Mouse (Mus musculus): ENCODE results near the gene Fgfr2. TPM values are rescaled to one million over a fixed set of nuclear protein-coding genes. Genes with fewer than 3 reads are reported as not detected.

Fgfr2 gene
- polyA plus RNA-seq, 1 experiment from 2014 or later: 93.6 TPM

DNA sequence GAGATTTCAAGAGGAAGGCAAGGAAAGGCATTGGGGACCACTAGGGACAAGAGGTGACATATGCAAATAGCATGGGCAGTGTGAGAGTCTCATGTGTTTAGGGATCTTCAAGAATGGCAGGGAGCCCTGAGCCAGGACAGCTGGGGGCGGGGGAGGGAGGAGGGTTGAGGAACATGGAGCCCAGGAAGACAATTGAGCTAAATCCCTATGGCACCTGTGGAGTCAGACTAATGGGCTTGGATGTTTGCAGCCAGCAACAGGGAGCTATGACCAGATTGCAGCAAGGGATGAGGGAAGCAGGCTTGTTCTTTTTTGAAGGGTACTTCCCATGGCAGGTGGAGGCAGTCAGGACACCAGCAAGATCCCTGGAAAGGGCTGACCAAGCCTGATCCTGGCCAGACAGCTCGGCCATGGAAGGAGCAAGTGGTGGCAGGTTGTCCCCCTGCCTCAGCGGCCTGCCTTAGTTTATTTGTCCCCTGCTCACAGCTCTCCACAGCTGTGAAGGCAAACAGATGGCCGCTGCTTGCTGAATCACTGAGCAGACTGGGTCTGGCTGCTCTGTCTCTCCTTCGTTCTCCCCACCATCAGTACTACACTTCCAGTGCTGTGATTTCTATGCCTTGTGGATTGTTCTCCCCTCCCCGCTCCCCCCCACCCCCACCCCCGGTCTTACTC lies 737.6 kb downstream of the Fgfr2 start:
- no peak for DNase-seq (ENCODE audit: low spot score)
- Histone ChIP-seq H3K4me3 (ENCODE audit: low read depth, low read length) (no peak overlapping the region), H3K27ac (ENCODE audit: low read depth, low read length) (0 out of 2 replicates have a peak overlapping the region, but pooled peaks have one; percentile 12), H3K27me3 (ENCODE audit: control insufficient read depth, insufficient read depth, low read length) (no peaks in the 10 kb centered on the region), H3K36me3 (ENCODE audit: control insufficient read depth, insufficient read depth, low read length) (no peaks in the 10 kb centered on the region), H3K9ac (ENCODE audit: low read length) (no peak overlapping the region; the same call in 1 of the 2 replicates), H3K4me2 (ENCODE audit: low read depth, low read length, severe bottlenecking) (no peak overlapping the region), H3K9me3 (ENCODE audit: control insufficient read depth, low read length) (no peaks in the 10 kb centered on the region), H3K4me1 (replicated peaks; ENCODE audit: control insufficient read depth, insufficient read depth, low read length) (peaks cover 12% of the 10 kb centered on the region)
- WGBS: 27% methylated on average over 7 of the region's 7 CpGs
- peak; percentile 51; the same call in 1 of the 2 replicates for ATAC-seq (replicated peaks; ENCODE audit: low FRiP score)

DNA sequence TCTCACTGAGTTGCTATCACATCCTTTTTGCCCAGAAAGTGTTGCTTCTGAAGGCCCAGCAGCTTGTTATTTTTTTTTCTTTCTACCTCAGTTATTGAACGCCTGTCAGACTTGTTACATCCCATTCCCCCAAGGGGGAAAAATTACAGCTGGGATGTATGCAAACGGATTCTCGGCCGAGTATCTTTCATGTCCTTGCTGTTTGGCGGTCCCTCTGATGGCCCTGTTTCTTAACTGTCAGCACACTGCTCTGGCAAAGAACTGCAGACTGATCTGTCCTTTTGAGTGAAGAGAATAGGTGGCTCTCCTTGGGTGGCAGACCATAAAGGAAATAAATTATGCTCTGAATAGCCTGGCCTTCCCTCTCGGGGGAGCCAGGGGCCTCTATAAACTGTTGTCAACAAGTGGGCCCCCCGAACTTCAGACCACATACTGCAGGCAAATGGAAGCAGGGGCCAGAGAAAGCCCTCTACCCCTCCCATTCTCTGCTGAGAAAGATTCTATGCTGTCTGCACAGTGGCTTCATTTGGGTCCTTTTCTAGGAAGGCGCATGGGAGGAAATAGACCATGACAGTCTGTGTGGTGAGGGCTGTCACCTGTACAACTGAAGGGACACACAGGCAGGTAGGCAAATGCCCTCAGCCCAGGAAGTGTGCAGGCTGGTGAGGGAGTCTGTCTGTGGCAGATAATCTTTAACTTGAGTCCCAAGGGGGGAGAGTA lies 738.3 kb downstream of the Fgfr2 start:
- DNase-seq (ENCODE audit: low spot score) (no peak), ATAC-seq (replicated peaks; ENCODE audit: low FRiP score) (peak; percentile 51; the same call in 1 of the 2 replicates)

DNA sequence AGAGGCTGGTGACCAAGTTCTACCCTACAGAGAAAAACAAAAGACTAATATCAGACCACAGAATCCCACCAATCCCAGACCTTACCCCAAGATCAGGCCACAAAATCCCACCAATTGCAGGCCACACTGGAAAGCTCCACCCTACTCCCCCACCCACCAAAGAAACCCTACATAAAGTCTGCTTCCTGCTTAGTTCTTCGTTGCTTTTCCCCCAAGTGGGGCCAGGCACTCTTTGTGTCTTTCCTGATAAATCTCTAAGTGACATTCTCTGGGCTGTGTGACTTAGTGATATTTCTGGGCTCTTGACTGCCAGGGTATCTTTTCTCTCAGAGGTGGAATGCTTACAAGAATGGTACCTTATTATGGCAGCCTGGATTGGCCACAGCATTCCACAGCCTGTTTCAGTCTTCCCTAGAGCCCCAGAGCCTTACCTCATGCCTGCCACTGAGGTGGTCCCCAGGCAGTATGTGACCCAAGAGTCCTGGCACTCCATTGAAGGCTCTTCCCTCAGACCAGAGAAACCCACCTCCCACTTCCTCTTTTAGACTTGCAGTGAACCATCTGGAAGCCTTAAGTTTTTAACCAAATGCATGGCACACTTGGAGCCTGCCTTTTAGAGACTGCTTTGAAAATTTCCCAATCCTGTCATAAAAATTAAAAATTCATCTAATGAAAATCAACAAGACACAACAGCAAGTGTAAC lies 742.4 kb downstream of the Fgfr2 start:
- H3K36me3 ChIP-seq (ENCODE audit: control insufficient read depth, insufficient read depth, low read length): no peaks in the 10 kb centered on the region
- 70% methylated on average over 1 of the region's 1 CpGs for WGBS
- no peak for DNase-seq (ENCODE audit: low spot score)
- no peak overlapping the region for H3K27ac ChIP-seq (ENCODE audit: low read depth, low read length)
- H3K4me3 ChIP-seq (ENCODE audit: low read depth, low read length): no peak overlapping the region
- no peak overlapping the region for H3K9ac ChIP-seq (ENCODE audit: low read length)
- H3K4me2 ChIP-seq (ENCODE audit: low read depth, low read length, severe bottlenecking): no peak overlapping the region
- no peaks in the 10 kb centered on the region for H3K9me3 ChIP-seq (ENCODE audit: control insufficient read depth, low read length)
- H3K4me1 ChIP-seq (replicated peaks; ENCODE audit: control insufficient read depth, insufficient read depth, low read length): peaks cover 10% of the 10 kb centered on the region
- ATAC-seq (replicated peaks; ENCODE audit: low FRiP score): no peak
- no peaks in the 10 kb centered on the region for H3K27me3 ChIP-seq (ENCODE audit: control insufficient read depth, insufficient read depth, low read length)

More for the DNA sequence above, 738.3 kb downstream of the Fgfr2 start:
- H3K9ac ChIP-seq (ENCODE audit: low read length): peak overlapping the region; percentile 23; the same call in 1 of the 2 replicates
- no peak overlapping the region for H3K4me3 ChIP-seq (ENCODE audit: low read depth, low read length)
- H3K9me3 ChIP-seq (ENCODE audit: control insufficient read depth, low read length): no peaks in the 10 kb centered on the region
- 23% methylated on average over 8 of the region's 8 CpGs for WGBS
- no peaks in the 10 kb centered on the region for H3K36me3 ChIP-seq (ENCODE audit: control insufficient read depth, insufficient read depth, low read length)
- H3K27me3 ChIP-seq (ENCODE audit: control insufficient read depth, insufficient read depth, low read length): no peaks in the 10 kb centered on the region
- H3K4me2 ChIP-seq (ENCODE audit: low read depth, low read length, severe bottlenecking): no peak overlapping the region
- peaks cover 12% of the 10 kb centered on the region for H3K4me1 ChIP-seq (replicated peaks; ENCODE audit: control insufficient read depth, insufficient read depth, low read length)
- 0 out of 2 replicates have a peak overlapping the region, but pooled peaks have one; percentile 12 for H3K27ac ChIP-seq (ENCODE audit: low read depth, low read length)

DNA sequence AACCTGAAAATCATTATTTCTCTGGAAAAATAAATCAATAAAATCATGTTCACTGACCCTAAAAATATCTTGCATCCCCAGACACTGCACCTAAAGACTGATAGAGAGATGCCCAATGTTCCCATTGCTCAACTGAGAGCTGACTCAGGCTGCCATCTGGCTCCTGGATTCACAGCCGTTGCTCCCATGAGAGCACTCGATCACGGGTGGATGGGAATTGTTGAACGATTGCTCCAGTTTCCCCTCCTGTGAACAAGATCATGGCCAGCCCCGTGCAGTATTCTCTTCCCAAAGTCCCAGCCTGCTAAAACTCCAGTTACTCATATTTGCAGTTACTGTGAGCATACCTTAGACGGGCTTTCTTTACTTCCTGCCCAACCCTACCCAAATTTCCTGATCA lies 745.2 kb downstream of the Fgfr2 start:
- DNase-seq (ENCODE audit: low spot score) (no peak), ATAC-seq (replicated peaks; ENCODE audit: low FRiP score) (no peak)
- H3K27ac ChIP-seq (ENCODE audit: low read depth, low read length): no peak overlapping the region
- H3K9ac ChIP-seq (ENCODE audit: low read length): no peak overlapping the region
- no peaks in the 10 kb centered on the region for H3K4me1 ChIP-seq (replicated peaks; ENCODE audit: control insufficient read depth, insufficient read depth, low read length)
- H3K27me3 ChIP-seq (ENCODE audit: control insufficient read depth, insufficient read depth, low read length): no peaks in the 10 kb centered on the region
- no peak overlapping the region for H3K4me2 ChIP-seq (ENCODE audit: low read depth, low read length, severe bottlenecking)
- 87% methylated on average over 6 of the region's 6 CpGs for WGBS
- H3K9me3 ChIP-seq (ENCODE audit: control insufficient read depth, low read length): no peaks in the 10 kb centered on the region
- no peaks in the 10 kb centered on the region for H3K36me3 ChIP-seq (ENCODE audit: control insufficient read depth, insufficient read depth, low read length)
- H3K4me3 ChIP-seq (ENCODE audit: low read depth, low read length): no peak overlapping the region

DNA sequence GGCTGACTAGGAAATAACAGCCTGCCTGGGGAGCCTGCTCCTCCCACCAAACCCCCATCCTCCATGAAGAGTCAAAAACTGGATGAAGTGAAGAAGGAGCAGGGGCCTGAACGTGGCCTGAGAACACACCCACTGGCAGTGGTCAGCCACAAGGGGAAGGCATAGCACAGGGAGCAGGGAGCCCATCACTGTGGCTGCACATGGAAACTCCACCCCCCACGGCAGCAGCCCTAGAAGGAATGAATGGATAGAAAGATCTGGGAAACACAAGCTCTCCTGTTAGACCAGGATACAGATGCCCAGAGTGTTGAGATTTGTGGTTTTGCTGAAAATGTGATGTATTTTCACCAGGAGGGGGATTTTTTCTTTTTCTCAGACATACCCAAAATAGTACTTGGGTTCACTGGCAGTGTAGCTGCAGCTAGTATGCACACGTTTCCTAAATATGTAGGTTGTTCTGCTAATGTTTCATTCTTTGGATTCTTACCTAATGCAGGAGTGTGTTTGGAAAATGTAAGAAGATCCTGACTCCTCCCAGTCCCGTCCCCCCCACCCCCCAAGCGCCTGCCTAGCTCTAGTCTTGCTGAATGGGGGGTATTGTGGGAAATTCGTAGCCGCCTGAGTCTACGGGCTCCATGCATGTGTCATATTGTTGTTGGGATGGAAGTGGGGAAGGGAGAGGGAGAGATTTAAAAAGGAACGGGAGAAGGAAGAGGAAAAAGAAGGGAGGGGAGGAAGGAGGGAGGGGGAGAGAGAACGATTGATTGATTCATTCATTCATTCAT lies 749.4 kb downstream of the Fgfr2 start:
- H3K27me3 ChIP-seq (ENCODE audit: control insufficient read depth, insufficient read depth, low read length): no peaks in the 10 kb centered on the region
- ATAC-seq (replicated peaks; ENCODE audit: low FRiP score): no peak
- H3K4me3 ChIP-seq (ENCODE audit: low read depth, low read length): no peak overlapping the region
- no peaks in the 10 kb centered on the region for H3K9me3 ChIP-seq (ENCODE audit: control insufficient read depth, low read length)
- H3K27ac ChIP-seq (ENCODE audit: low read depth, low read length): no peak overlapping the region
- no peak for DNase-seq (ENCODE audit: low spot score)
- no peaks in the 10 kb centered on the region for H3K36me3 ChIP-seq (ENCODE audit: control insufficient read depth, insufficient read depth, low read length)
- H3K9ac ChIP-seq (ENCODE audit: low read length): no peak overlapping the region
- no peak overlapping the region for H3K4me2 ChIP-seq (ENCODE audit: low read depth, low read length, severe bottlenecking)
- H3K4me1 ChIP-seq (replicated peaks; ENCODE audit: control insufficient read depth, insufficient read depth, low read length): no peaks in the 10 kb centered on the region
- 67% methylated on average over 10 of the region's 10 CpGs for WGBS

DNA sequence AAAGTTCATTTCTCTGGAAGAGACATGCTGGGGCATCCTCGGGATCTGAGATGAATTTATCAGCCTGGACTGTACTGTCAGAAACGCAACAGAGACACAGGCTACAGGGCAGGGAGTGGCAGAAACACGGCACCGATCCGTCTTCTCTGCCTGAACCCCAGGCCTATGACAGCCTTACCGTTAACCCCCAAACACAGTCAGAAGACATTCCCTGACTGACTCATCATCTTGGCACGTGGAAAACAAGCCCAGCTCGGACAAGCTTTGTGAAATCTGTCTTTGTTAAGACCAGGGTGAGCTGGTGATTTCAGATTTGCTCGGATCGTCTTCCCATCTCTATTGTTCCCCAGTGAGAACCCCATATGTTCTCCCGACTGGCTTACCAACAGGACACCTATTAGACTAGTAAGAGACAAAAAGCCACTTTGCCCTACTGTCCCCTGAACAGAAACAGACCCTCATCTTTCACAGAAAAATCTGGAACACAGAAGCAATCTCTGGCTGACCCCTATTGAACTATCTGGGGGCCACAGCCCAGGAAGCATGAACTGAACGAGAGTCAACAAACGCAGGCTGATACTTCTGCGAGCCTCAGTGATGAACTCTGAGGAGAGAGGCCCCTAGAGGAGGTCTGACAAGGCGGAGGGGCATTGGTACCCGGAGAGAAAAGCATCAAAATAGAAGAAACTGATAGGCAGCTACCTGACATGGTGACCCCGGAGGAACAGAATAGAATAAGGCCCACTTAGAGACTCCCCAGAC lies 750.2 kb downstream of the Fgfr2 start:
- no peak overlapping the region for H3K4me2 ChIP-seq (ENCODE audit: low read depth, low read length, severe bottlenecking)
- no peak overlapping the region for H3K4me3 ChIP-seq (ENCODE audit: low read depth, low read length)
- H3K9me3 ChIP-seq (ENCODE audit: control insufficient read depth, low read length): no peaks in the 10 kb centered on the region
- no peaks in the 10 kb centered on the region for H3K27me3 ChIP-seq (ENCODE audit: control insufficient read depth, insufficient read depth, low read length)
- DNase-seq (ENCODE audit: low spot score): no peak
- no peaks in the 10 kb centered on the region for H3K4me1 ChIP-seq (replicated peaks; ENCODE audit: control insufficient read depth, insufficient read depth, low read length)
- ATAC-seq (replicated peaks; ENCODE audit: low FRiP score): no peak
- H3K9ac ChIP-seq (ENCODE audit: low read length): no peak overlapping the region
- 51% methylated on average over 17 of the region's 17 CpGs for WGBS
- no peaks in the 10 kb centered on the region for H3K36me3 ChIP-seq (ENCODE audit: control insufficient read depth, insufficient read depth, low read length)
- no peak overlapping the region for H3K27ac ChIP-seq (ENCODE audit: low read depth, low read length)

DNA sequence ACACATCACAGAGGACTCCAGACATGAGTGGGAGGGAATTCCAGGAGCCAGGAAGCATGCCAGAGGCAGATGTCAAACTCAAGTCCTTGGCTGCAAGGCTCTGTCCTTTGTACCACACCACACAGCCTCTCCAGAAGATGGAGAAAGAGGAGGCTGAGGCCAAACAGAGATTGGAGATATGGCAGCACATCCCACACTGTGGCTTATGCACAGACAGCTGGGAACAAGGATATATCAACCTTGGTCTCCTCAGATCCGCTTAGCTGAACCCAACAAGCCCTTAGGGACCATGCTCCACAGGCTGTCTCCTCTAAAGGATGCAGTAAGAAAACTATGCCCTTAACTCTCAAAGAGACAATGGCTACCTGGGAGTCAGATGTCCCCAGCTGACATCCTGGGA lies 751.3 kb downstream of the Fgfr2 start:
- no peaks in the 10 kb centered on the region for H3K27me3 ChIP-seq (ENCODE audit: control insufficient read depth, insufficient read depth, low read length)
- no peaks in the 10 kb centered on the region for H3K36me3 ChIP-seq (ENCODE audit: control insufficient read depth, insufficient read depth, low read length)
- DNase-seq (ENCODE audit: low spot score) (no peak), ATAC-seq (replicated peaks; ENCODE audit: low FRiP score) (no peak)
- H3K4me1 ChIP-seq (replicated peaks; ENCODE audit: control insufficient read depth, insufficient read depth, low read length): no peaks in the 10 kb centered on the region
- WGBS: 79% methylated on average over 1 of the region's 1 CpGs
- no peak overlapping the region for H3K27ac ChIP-seq (ENCODE audit: low read depth, low read length)
- no peak overlapping the region for H3K9ac ChIP-seq (ENCODE audit: low read length)
- no peaks in the 10 kb centered on the region for H3K9me3 ChIP-seq (ENCODE audit: control insufficient read depth, low read length)
- no peak overlapping the region for H3K4me3 ChIP-seq (ENCODE audit: low read depth, low read length)
- H3K4me2 ChIP-seq (ENCODE audit: low read depth, low read length, severe bottlenecking): no peak overlapping the region
